Mouse (Mus musculus): ENCODE measurements around the gene Rundc1.
"Not testable (repeated sequence)": the region's sequence is repeated elsewhere in the genome, so short reads cannot be mapped to it uniquely, and the experiment has no call there.

Gene Rundc1

DNA sequence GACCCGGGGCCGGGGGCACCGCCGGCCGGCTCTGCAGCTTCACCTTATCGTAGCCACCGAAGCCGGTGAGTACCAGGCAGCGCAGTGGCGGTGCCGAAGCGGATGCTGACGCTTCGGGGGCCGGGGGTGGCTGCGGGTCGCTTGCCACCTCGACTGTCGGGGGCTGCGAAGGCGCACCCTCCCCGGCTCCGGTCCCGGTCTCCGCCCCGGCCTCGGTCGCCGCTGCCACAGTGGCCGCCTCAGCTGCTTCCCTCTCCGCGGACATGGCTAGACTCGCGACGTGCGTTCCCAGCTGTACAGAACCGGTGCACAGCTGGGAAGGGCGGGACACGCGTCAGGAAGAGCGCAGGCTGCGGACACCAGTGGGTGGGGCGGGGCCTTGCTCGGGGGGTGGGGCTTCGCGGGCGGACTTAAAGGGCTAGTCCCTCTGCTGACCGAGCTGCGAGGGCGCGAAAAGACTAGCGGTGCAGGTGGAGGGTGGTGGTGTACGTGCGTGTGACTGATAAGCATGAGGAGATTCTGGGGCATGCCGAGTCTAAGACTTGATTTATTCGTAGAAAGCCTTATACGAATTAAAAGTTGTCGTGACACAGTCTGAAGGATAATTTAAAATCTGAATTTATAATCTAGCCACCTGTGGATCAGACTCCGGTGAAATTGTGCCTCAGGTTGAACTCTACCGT is 41.1 kb downstream of the Rundc1 start, which contains the start of gene Vat1:
TSS of gene Vat1 (minus strand) at position 362 of the 683 bp plus-strand sequence.
- DNase-seq (ENCODE audit: low spot score) = peak; percentile 72

DNA sequence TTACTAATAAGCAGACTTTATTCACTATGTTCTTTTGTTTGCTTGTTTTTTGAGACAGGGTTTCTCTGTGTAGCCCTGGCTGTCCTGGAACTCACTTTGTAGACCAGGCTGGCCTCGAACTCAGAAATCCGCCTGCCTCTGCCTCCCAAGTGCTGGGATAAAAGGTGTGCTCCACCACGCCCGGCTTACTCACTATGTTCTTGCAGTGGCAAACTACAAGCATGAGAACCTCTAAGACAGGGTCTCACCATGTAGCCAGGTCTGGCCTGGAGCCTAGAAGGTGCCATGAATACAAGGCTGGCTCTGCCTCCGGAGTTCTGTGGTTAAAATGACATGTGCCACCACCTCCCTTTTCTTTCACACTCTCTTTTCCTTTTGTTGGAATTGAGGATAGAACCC is 41.7 kb downstream of the Rundc1 start:
- not testable (repeated sequence) for DNase-seq (ENCODE audit: low spot score)

GRCm38 (mm10) chr11:101467477-101468262 is 42.8 kb downstream of the Rundc1 start:
- peak; percentile 81 for DNase-seq (ENCODE audit: low spot score)

DNA sequence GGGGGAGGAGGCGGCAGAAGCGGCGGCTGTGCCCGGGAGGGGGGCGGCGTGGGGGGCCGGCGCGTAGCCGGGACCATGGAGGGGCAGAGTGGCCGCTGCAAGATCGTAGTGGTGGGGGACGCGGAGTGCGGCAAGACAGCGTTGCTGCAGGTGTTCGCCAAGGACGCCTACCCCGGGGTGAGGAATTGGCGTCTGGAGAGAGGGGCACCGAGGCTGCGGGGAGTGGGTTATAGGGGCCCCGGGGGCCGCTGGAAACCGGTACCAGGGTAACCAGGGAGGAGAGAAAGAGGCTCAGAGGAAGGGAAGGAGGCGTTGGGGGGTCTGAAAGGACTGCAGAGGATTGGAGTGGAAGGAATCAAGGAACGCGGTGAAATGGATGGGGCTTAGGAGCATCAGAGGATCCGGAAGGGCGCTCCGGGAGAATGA is 43.4 kb downstream of the Rundc1 start:
- no peak for DNase-seq (ENCODE audit: low spot score)

GRCm38 (mm10) chr11:101468731-101469130 is 43.8 kb downstream of the Rundc1 start:
- no peak for DNase-seq (ENCODE audit: low spot score)

- DNase-seq (ENCODE audit: low spot score) = no peak
Observed at GRCm38 (mm10) chr11:101469155-101469554, 44.3 kb downstream of the Rundc1 start.

DNA sequence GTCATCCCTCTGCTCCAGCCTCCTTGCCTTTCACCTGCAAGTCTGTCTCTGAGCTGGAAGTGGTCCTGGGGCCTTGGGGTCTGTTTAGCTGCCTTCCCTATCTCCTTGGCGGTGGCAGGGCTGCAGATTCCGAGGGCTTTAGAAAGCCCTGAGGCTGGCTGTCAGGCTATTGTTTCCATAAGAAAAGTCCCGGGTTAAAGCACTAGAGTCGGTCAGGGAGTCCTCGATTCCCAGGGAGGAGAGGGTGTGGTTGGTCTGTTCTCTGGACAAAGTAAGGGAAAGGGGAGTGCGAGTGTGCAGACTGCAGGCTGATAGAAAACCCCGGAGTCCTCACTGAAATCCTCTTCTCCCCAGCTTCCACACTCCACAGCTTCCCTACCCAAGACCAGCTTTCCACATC is 45.3 kb downstream of the Rundc1 start:
- no peak for DNase-seq (ENCODE audit: low spot score)

GRCm38 (mm10) chr11:101471926-101472325 is 47.0 kb downstream of the Rundc1 start:
- DNase-seq (ENCODE audit: low spot score) = no peak

GRCm38 (mm10) chr11:101472336-101472735 is 47.5 kb downstream of the Rundc1 start:
- no peak for DNase-seq (ENCODE audit: low spot score)

DNA sequence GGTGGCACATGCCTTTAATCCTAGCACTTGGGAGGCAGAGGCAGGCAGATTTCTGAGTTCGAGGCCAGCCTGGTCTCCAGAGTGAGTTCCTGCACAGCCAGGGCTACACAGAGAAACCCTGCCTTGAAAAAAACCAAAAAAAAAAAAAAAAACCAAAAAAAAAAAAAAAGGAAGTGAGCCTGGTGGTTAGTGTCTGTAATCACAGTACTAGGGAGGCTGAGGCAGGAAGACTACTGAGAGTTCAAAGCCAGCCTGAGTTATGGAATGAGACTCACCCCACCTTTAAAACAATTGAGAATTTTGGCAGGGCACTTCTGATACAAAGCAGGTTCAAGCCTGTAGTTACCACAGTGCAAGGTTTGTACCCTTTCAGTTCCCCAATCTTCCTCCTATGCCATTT is 48.8 kb downstream of the Rundc1 start:
- DNase-seq (ENCODE audit: low spot score) = not testable (repeated sequence)

- DNase-seq (ENCODE audit: low spot score) = no peak
Observed at GRCm38 (mm10) chr11:101474298-101474697, 49.4 kb downstream of the Rundc1 start.

DNA sequence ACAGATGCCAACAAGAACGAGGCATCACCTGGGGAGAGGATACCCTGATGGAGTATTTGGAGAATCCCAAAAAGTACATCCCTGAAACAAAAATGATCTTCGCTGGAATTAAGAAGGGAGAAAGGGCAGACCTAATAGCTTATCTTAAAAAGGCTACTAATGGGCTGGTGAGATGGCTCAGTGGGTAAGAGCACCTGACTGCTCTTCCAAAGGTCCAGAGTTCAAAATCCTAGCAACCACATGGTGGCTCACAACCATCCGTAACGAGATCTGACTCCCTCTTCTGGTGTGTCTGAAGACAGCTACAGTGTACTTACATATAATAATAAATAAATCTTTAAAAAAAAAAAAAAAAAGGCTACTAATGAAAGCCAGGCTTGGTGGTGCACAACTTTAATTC is 51.5 kb downstream of the Rundc1 start:
- not testable (repeated sequence) for DNase-seq (ENCODE audit: low spot score)

DNA sequence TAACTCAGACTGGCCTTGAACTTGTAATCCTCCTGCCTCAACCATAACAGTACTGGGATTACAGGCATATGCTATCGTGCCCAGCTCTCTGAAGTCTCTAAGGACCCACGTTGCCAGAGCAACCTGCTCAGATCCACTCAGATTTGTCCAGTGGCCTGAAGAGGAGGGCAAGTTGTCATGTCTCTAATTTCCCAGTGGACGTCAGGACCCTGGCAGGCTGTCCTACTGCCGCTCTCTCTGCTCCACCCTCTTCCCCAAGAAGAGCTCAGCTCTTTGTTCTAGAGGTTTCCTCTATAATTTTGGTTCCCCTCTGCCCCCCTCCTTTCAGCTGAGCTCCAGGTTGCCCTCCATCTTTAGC is 52.3 kb downstream of the Rundc1 start:
- DNase-seq (ENCODE audit: low spot score) = no peak

- DNase-seq (ENCODE audit: low spot score) = no peak
Observed at GRCm38 (mm10) chr11:101477552-101478211, 52.8 kb downstream of the Rundc1 start.

DNA sequence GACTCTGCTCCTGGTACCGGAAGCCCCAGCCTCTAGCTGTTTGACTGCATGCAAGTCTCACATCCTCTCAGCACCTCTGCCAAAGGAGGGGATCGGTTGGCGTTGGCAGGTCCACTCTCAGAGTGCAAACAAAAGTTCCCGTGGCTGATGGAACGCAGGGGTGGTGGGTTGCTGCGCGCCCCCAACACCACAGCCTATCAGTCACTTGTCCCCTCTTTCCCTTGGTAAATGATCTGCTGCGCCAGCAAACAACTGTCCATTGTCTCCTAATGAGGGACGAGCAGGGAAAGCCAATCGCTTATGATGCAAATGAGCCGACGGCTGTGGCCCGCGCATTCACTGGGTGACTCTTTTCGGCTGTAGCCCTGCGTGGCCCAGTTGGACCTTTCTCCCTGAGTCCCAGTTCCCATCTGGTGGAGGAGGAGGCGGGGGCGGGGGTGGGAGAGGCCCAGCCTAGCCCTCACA is 54.3 kb downstream of the Rundc1 start:
- no peak for DNase-seq (ENCODE audit: low spot score)

- no peak for DNase-seq (ENCODE audit: low spot score)
Observed at GRCm38 (mm10) chr11:101480912-101481311, 56.0 kb downstream of the Rundc1 start.

- DNase-seq (ENCODE audit: low spot score) = no peak
Observed at GRCm38 (mm10) chr11:101483804-101484203, 58.9 kb downstream of the Rundc1 start.

DNA sequence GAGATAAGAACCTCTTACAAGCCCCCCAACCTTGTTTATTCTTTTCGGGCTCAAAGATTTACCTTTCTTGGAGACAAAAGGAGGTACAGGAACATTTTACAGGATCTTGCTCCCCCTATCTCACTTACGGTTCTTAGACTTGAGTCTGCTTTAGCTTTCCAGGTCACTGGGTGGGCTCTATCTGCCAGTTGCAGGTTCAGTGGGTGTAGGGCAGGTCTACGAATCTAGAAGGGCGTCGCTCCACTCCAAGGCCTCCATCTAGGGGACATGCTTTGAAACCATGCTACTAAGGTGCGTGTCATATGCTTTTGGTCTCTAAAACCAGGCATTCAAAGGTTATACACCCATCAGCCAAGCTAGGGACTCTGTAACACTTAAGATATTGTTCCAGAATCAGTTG is 59.4 kb downstream of the Rundc1 start:
- DNase-seq (ENCODE audit: low spot score) = no peak

GRCm38 (mm10) chr11:101484814-101485213 is 59.9 kb downstream of the Rundc1 start:
- no peak for DNase-seq (ENCODE audit: low spot score)

Data from ovary, postnatal 36 days (tissue).